Mouse (Mus musculus): Measurements from ENCODE around the gene Pccb. TPM values are rescaled to one million over a fixed set of nuclear protein-coding genes. Genes with fewer than 3 reads are reported as not detected.

Gene Pccb
- 100 to 1,000 TPM; 103 to 107 TPM for total RNA-seq (2021)

DNA sequence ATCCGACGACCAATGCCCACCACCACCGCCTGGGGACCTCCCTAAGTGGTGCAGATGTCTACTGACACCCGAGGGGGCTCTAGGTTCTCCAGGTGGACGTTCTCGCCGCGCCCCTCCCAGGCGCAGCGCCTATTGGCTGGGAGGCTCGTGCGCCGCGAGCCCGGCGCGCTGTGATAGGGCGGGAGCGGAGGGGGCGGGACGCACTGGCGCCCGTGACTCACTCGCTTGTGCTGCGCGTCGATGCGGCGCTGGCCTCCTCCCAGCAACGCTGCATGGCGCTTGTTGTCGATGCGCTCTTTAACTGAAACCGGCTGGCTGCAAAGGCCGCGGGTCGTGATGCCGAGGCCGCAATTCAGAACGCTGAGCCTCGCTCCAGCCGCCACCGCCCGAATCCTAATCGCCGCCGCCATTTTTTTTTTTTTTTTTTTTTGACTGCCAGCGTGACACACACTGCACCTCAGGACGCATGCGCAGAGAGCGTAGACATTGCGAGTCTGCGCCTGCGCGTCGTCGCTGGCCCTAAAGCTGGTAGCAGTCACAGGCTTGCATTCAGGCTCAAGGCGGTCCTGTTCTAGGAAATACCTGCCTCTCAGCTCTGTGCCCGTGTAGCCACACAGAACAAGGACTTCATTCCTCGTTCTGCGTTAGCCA, at the start of gene Pccb:
Gene Pccb (minus strand): TSS at position 451 of the 651 bp plus-strand sequence.
- intact Hi-C loops (cut with DNase I) = loop anchor here (2.0 kb wide), 1 partner anchor 38 kb away; no protein-coding TSS in a partner anchor
- peak; percentile 96 to 97 for DNase-seq

DNA sequence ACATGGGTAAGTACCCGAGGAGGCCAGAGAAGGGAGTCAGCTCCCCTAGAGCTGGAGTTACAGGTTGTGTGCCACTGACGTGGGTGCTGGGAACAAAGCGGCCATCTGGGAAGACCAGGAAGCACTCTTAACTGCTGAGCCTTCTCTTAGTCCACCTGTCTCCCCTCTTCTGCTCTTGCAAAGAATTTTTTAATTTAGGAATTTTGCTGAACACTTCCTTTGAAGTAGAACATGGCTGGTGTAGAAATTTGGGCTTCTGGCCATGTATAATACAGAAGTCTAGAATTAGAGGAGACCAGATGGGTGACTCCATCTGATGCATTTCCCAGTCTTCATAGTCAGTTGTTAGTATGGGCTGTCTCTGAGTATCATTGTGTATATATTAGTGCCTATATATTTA, 49.0 kb upstream of the Pccb start:
- no peak for DNase-seq
- intact Hi-C loops (cut with DNase I) = no loop called here

DNA sequence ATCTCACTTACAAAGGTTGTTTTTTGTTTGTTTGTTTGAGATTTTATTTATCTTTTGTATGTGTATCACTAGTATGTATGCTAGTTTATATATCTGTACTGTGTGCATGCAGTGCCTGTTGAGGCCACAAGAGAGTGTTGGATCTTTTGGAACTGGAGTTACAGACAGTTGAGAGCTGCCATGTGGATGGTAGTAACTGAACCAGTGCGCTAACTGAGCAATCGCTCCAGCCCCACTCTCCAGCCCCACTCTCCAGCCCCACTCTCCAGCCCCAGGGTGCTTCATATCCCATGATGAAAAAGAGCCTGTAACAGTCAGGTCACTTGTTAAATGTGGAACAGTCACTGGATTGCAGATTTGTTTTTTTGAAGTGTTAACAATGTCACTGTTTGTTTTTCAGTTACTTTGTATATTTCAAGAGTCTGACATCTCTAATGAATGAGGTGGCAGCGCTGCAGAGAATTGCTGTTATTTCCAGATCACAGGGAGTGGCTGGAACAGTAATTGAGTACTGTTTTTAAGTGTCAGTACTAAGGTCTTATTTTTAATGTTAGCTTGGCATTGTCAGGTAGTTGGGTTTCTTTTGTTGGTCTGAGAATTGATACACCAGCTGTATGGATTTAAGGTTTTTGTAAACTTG, 45.5 kb upstream of the Pccb start:
- no peak for DNase-seq
- intact Hi-C loops (cut with DNase I) = no loop called here

DNA sequence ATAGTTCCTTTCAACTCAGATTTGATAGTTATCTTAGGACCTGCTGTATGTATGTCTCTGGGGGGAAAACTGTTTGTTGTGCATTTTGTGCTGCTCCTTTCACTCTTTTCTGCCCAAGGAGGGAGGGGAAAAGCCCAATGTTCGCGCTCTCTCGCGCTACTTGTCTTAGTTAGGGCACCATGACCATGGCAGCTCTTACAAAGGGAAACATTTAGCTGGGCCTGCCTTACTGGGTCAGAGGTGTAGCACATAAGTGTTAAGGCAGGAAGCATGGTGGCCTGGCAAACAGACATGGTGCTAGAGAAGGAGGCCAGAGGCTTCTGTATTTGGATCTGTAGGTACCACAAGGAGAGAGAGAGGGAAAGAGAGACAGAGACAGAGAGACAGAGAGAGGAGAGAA, 43.9 kb upstream of the Pccb start:
- DNase-seq = no peak
- intact Hi-C loops (cut with DNase I) = loop anchor here (5.0 to 10.0 kb wide), 3 partner anchors 174 to 626 kb away; partner anchors contain the start of genes Nck1 and Ppp2r3a

DNA sequence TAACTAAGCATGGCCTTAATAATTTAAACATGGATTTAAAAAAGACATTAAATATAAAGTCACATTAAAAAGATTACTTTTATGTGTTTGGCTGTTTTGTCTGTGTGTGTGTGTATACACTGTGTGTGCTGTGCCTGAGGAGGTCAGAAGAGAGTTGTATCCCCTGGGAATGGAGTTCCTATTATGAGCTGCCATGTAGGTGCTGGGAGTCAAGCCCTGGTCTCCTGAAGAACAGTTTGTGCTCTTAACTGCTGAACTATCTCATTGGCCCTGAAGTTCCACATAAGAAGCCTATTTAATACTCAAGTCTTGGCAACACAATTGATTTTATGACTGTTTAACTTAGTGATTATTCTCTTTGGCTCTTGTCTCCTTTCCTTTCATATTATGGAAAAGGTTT, 42.8 kb upstream of the Pccb start:
- DNase-seq = no peak
- intact Hi-C loops (cut with DNase I) = loop anchor here (5.0 to 10.0 kb wide), 3 partner anchors 175 to 625 kb away; partner anchors contain the start of genes Nck1 and Ppp2r3a

DNA sequence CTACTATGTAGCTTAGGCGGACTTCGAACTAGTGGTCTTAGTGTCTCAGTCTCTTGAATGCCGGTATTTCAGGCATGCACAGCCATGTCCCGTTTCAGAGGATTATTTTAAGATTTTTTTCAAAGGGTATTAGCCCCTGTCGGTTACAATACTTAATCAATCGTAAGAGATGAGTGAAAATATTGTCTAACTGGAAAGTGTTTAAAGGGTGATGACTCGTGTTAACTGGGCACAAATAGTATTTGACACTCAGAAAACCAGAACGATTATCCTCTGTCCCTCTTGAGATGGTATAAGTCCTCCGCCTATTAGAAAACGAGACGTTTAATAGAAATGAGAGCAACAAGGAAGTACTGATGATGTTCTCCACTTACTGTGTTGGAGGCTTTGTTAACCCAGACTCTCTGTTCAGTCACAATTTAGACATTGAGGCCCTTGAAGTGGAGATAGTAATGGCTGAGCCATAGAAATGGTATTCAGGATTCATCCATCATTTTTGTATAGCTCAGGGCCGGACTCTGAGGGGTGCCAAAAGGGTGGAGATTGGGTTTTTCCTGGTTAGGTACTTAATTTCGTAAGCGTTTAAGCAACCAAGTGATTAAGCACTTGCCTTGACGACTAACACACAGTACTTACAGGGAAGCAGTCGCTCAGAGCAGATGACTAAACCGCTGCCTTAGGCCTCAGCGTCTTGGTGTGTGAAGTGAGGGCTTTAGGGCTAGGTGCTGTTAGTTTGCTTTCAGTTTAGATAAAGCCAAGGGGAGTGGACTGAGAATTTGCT, 41.6 kb upstream of the Pccb start:
- intact Hi-C loops (cut with DNase I) = loop anchor here (5.0 to 10.0 kb wide), 3 partner anchors 176 to 624 kb away; partner anchors contain the start of genes Nck1 and Ppp2r3a
- DNase-seq = peak; percentile 20 to 39

DNA sequence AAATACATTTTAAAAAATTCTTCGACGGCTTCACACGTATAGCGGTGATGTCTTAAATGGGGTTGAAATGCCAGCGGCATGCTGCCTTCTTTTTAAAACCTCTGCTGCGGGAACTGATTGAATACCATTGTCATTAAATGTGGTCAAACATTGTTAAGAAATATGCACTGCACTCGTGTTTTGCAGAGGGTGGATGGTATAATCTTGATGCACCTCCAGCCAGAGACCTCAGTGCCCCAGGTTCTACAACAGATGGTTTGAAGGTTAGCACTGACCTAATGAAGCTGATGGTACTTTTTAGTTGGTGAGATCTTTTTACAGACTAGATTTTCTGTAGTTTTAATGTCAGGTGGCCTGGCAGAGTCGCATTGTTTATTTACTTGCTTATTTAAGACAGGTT, 41.0 kb upstream of the Pccb start:
- intact Hi-C loops (cut with DNase I) = loop anchor here (2.0 to 10.0 kb wide), 5 partner anchors 29 to 623 kb away; partner anchors contain the start of genes Nck1 and Ppp2r3a
- no peak for DNase-seq

DNA sequence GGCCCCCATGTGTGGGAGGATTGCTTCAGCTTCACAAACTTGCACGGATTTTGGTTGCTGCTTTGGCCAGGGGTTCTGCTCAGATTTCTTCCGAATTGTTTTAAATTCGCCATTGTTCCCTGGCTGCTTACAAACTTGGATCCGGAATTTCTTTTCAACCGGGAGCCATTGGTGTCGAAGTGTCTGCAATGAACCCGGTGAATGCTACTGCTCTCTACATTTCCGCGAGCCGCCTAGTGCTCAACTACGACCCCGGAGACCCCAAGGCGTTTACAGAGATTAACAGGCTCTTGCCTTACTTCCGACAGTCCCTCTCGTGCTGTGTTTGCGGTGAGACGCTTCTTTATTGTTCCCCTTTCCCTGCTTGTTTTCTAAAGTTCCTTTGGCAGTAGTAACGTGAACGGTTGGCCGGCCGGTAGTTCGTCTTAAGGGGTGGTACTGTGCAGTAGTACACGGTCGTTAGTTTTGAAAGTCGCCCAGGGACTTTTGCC, 40.4 kb upstream of the Pccb start:
- DNase-seq = peak; percentile 25 to 46
- intact Hi-C loops (cut with DNase I) = loop anchor here (2.0 to 10.0 kb wide), 5 partner anchors 30 to 623 kb away; partner anchors contain the start of genes Nck1 and Ppp2r3a

DNA sequence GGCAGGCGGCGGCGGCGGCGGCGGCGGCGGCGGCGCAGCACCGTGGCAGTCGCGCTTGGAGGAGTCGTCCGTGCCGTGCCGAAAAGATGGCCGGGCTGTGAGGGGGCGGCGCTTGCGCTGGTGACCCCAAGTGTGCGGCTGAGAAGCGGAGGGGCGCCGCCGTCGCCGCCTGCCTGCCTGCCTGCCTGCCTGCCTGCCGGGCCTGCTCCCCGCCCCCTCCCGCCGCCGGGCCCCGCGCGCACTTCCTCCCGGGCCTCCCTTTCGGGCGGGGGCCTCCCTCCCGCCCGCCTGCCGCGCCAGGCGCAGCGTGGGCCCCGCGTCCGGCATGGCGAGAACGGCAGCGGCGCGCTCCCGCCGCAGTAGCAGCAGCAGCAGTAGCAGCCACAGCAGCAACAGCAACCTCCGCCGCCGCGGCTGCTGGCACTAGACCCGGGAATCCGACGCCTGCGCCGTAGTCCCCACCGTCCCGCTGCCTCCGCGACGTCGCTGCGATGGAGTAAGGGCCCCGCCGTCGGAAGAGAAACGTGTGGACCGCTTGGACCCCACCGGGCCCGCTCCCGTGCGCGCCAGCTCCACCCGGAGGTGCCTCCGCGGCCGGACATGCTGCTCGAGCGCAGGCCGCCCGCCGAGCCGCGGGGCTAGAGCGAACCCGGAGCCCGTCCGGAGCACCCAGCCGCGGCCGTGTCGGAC, 39.8 kb upstream of the Pccb start:
- DNase-seq = peak; percentile 84 to 89
- intact Hi-C loops (cut with DNase I) = loop anchor here (2.0 to 10.0 kb wide), 6 partner anchors 30 to 622 kb away; partner anchors contain the start of genes Nck1 and Ppp2r3a

DNA sequence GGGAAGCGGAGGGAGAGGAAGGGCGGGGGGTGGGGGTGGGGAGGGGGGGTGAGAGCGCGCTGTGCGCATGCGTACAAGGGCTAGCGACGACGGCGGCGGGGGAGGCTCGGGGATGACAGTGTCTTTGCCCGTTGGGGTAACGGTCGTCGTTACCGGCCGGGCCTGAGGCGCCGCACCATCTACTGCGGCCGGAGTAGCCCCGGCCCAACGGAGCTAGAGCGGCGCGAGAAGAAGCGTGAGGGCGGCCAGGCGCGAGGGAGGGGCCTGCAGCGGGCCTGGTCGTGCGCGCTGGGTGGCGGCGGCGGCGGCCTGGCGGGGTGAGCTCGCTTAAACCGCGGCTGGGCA, 39.3 kb upstream of the Pccb start, which contains the start of gene Msl2:
Gene Msl2 (plus strand): TSS at position 115 of the 345 bp plus-strand sequence.
- intact Hi-C loops (cut with DNase I) = loop anchor here (2.0 to 10.0 kb wide), 5 partner anchors 31 to 529 kb away; partner anchors contain the start of genes Nck1 and Pccb

DNA sequence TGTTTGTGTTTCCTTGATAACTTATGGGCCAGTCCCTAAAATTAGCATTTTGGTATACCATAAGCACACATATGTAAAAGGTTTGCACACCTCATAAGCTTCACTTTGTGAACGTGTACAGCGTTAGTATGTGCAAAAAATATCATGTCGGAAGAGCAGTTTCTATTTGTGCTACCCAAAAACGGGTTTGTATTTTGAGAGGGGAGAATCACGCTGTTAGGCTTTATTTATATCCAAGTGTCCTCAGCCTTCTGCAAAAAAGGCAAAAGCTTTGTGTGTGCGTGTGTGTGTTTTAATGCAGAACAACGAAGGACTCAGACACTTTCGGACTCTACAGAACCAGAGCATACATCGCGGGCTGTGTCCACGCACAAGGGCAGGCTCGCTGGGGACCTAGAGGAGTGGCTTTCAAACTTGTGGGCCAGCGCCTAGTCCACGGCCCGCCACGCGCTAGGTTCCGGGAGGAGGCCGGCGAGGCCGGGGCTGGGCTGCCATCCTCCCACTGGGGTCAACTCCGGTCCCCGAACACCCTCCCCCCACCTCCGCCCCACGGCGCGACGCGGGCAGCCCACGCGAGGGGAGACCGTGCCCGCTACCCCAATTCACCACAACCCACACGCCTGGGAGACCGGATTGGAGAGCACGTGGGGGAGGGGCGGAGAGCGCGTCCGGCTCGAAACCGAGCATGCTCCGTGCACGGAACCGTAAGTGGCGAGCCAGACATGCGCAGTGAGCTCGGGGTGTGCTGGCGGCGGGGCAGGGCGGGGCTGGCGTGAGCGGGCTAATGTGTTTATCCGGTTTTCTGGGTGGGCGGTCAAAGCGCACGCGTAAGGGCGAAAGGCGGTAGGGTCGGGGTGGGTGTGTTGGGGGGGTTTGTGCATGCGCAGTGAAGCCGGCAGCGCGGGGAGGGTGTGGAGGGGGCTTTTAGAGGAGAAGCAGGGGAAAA, 38.6 kb upstream of the Pccb start:
- intact Hi-C loops (cut with DNase I) = loop anchor here (2.0 to 10.0 kb wide), 3 partner anchors 39 to 529 kb away; partner anchors contain the start of genes Nck1 and Pccb
- DNase-seq = peak; percentile 97 to 99

More for the DNA sequence above, 39.3 kb upstream of the Pccb start, which contains the start of gene Msl2:
- no peak for DNase-seq

DNA sequence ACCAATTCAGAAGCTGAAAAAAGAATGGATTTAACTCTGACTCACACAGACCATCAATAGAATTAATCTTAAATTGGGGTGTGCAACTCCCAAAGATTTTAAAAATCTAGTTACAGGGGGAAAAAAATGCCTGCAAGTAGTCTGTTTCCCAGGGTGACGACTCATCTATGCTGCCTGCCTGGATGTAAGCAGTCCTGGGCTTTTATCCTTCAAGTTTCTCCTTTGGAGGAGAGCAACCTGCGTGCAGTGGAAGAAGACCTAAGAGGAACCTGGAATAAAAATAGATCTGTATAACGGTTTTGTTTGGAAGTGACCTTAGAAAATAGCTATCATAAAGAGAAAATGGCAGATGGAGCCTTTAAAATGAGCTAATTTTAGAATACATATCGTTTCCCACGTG, 37.8 kb upstream of the Pccb start:
- intact Hi-C loops (cut with DNase I) = loop anchor here (2.0 to 10.0 kb wide), 3 partner anchors 38 to 528 kb away; partner anchors contain the start of genes Nck1 and Pccb
- DNase-seq = no peak

DNA sequence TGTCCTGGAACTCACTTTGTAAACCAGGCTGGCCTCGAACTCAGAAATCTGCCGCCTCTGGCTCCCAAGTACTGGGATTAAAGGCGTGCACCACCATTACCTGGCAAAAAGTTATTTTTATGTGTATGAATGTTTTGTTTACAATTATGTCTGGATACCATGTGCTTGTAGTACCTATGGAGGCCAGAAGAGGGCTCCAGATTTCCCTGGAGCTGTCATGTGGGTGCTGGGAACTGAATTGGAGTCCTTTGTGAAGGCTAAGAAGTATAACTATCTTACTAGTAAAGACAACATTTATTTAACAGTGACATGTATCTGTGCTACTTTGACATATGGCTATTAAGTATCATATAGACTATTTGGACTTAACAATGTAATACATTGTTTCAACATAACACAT, 35.1 kb upstream of the Pccb start:
- intact Hi-C loops (cut with DNase I) = loop anchor here (5.0 to 10.0 kb wide), 2 partner anchors 88 to 525 kb away; partner anchors contain the start of gene Nck1
- DNase-seq = no peak

DNA sequence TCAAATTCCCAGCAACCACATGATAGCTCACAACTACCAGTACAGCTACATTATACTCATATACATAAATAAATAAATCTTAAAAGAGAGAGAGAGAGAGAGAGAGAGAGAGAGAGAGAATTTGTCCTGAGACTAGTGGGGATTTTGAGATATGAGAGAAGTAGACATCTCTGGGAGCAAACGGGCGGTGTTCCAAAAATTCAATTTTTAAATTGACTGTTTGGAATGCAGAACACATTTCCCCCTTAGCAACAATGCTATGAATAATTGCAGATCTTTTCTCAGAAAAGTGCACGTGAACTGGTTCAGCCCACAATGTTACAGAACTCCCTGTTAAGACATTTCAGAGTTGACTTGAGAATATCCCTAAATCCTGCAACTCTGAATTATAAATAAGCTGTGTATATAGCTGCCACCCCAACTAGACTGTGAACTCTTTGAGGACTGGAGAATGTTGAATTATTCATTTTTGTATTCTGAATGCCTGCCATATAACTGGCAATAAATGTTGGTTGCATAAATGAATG, 30.4 kb upstream of the Pccb start:
- intact Hi-C loops (cut with DNase I) = no loop called here
- DNase-seq = no peak

DNA sequence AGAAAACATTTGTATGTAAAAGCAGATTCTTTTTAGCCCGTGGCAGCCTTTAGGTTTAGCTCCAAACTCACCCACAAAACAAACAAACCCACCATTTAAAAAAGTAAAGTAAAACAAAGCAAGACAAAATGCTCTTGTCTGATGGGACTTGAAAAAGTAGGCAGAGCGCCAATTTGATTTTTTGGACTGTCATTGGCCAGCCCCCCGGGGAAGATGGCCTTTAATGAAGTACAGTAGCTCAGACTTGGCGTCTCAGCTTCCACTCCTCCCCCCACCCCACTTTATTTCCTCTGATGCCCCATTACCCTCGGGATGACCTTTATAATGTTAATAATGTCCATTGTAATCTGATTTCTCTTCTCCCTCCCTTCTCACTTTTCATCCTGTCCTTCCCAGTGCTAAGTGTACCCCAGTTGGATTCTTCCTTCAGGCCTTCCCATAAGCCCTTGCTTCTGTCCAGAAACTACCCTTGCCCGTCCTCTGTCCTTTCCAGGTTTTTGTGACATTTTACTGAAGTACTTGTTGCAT, 27.6 kb upstream of the Pccb start:
- no peak for DNase-seq
- intact Hi-C loops (cut with DNase I) = no loop called here

DNA sequence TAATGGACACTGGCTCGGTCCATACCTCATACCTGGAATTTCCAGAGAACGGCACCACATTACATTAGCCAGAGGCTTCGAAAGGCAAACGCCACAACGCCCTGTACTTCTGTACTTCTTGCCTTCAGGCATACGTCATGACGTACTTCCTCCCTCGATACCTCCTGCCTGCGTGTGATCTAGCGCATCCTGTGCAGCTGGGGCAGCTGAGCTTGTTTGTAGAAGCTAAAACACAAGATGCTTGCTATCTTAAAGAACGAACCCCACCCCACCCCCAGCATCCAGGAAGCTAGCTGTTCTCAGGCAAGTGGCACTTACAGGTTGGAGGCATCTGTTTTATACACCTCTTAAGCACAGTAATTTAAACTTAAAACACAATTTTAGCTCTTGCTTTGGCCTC, 26.3 kb upstream of the Pccb start:
- intact Hi-C loops (cut with DNase I) = no loop called here
- no peak for DNase-seq

DNA sequence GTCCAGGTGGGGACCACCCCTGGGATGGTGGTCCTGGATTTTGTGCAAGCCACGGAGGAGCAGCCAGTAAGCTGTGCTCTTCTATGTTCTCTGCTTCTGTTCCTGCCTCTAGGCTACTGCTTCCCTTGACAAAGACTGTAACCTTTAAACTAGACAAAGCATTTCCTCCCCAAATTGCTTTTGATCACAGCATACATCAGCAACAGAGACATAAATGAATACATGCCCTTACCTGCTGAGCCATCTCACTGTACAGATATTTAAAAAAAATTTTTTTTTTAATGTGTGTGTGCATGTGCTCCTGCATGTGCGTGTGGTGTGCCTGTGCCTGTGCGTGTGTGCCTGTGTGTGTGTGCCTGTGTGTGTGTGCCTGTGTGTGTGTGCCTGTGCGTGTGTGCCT, 22.5 kb upstream of the Pccb start:
- intact Hi-C loops (cut with DNase I) = no loop called here
- DNase-seq = no peak

DNA sequence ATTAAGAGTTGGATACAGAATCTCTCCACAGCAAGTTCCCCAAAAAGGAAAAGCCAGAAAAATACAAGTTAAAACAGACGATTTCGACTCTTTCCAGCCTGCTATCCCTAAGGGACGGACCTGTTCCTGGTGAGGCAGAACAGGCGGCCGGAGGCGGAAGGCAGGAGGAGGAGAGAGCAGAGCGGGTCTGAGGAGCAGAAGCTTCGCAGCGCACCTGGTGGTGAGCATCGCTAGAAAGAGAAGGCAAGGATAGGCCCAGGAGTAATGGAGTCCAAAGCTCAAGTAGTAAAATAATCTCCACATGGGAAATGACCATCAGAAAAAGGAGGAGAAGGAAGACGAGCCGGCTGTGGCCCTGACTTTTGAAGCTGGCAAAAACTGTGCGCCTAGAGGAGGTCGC, 18.6 kb upstream of the Pccb start:
- no peak for DNase-seq
- intact Hi-C loops (cut with DNase I) = no loop called here
